Comparison of ENCODE assay signal across 13 mouse cellular contexts in genomic region chr2:32680961-32681650, GRCm38 (mm10). TPM values are rescaled to one million over a fixed set of nuclear protein-coding genes. Genes with fewer than 3 reads are reported as not detected.
DNase-seq lines count a peak whose midpoint lies in the region; ATAC-seq and TF ChIP-seq lines count a peak whose summit lies in the region.
"Had no signal": no experiment of that assay in that cellular context is flagged by ENCODE, and none has a peak within 500 bp of the region (broad histone marks: within the 10 kb centered on the region; RNA-seq: fewer than 3 reads in every experiment).

No protein-coding gene starts in this region.

- 90% methylated on average over 19 of the region's 19 CpGs for WGBS in forebrain, embryonic 10.5 days
- 86% methylated on average over 19 of the region's 19 CpGs for WGBS in forebrain, embryonic 11.5 days
- 85% methylated on average over 19 of the region's 19 CpGs for WGBS in kidney, embryonic 15.5 days
- WGBS in embryonic facial prominence, embryonic 14.5 days = 88% methylated on average over 16 of the region's 19 CpGs

- H3K4me1 ChIP-seq in forebrain, embryonic 10.5 days = peaks cover 12% of the 10 kb centered on the region; the same call in 1 of the 2 replicates
- no peaks in the 10 kb centered on the region for H3K4me1 ChIP-seq in forebrain, embryonic 11.5 days (replicated peaks; ENCODE audit: control insufficient read depth, insufficient read depth, low read length)
- H3K4me1 ChIP-seq in kidney, embryonic 15.5 days = peaks cover 15% of the 10 kb centered on the region
- H3K4me1 ChIP-seq in embryonic facial prominence, embryonic 14.5 days (ENCODE audit: control insufficient read depth, insufficient read depth, low read length) = peaks cover 8% of the 10 kb centered on the region; the same call in 1 of the 2 replicates

- no peaks in the 10 kb centered on the region for H3K9me3 ChIP-seq in forebrain, embryonic 10.5 days
- no peaks in the 10 kb centered on the region for H3K9me3 ChIP-seq in forebrain, embryonic 11.5 days (ENCODE audit: control insufficient read depth, low read length)
- H3K9me3 ChIP-seq in kidney, embryonic 15.5 days (replicated peaks) = no peaks in the 10 kb centered on the region; the same call in 1 of the 2 replicates
- 0 out of 2 replicates have a peak, but pooled peaks cover 3% of the 10 kb centered on the region for H3K9me3 ChIP-seq in embryonic facial prominence, embryonic 14.5 days (ENCODE audit: control insufficient read depth, low read length)
- H3K9me3 ChIP-seq: liver, embryonic 15.5 days had no signal

- H3K79me2 ChIP-seq in myocyte (ENCODE audit: control insufficient read depth, insufficient read depth) = no peaks in the 10 kb centered on the region

- no peak overlapping the region for H3K4me3 ChIP-seq in forebrain, embryonic 10.5 days
- no peak overlapping the region for H3K4me3 ChIP-seq in forebrain, embryonic 11.5 days (ENCODE audit: low read depth, low read length)
- no peak overlapping the region for H3K4me3 ChIP-seq in kidney, embryonic 15.5 days (replicated peaks)
- no peak overlapping the region for H3K4me3 ChIP-seq in embryonic facial prominence, embryonic 14.5 days (ENCODE audit: low read depth, low read length)
- no peak overlapping the region for H3K4me3 ChIP-seq in myocyte
- H3K4me3 ChIP-seq: left cerebral cortex, adult 2 months; liver, embryonic 15.5 days had no signal

- DNase-seq in forebrain, embryonic 10.5 days (ENCODE audit: extremely low spot score, low spot score) = no peak
- no peak for DNase-seq in forebrain, embryonic 11.5 days (ENCODE audit: low spot score)
- DNase-seq in kidney, postnatal 14 days = no peak
- no peak for DNase-seq in embryonic facial prominence, embryonic 14.5 days (ENCODE audit: low spot score)
- DNase-seq in adrenal gland, adult 8-10 months = no peak
- DNase-seq in right cerebral cortex, adult 18-20 months = no peak
- DNase-seq: adrenal gland, postnatal 36 days had no signal

- H3K27me3 ChIP-seq in forebrain, embryonic 10.5 days (ENCODE audit: poor library complexity, severe bottlenecking) = no peaks in the 10 kb centered on the region
- H3K27me3 ChIP-seq in forebrain, embryonic 11.5 days (ENCODE audit: control insufficient read depth, insufficient read depth, low read length) = no peaks in the 10 kb centered on the region
- no peaks in the 10 kb centered on the region for H3K27me3 ChIP-seq in kidney, embryonic 15.5 days
- H3K27me3 ChIP-seq in embryonic facial prominence, embryonic 14.5 days (replicated peaks; ENCODE audit: control insufficient read depth, insufficient read depth, low read length) = no peaks in the 10 kb centered on the region
- H3K27me3 ChIP-seq in myocyte (ENCODE audit: control insufficient read depth, insufficient read depth, insufficient read length) = no peaks in the 10 kb centered on the region
- H3K27me3 ChIP-seq: liver, embryonic 15.5 days had no signal

- peak overlapping the region; percentile 32 for H3K27ac ChIP-seq in forebrain, embryonic 10.5 days
- no peak overlapping the region for H3K27ac ChIP-seq in forebrain, embryonic 11.5 days (ENCODE audit: low read depth, low read length)
- no peak overlapping the region for H3K27ac ChIP-seq in kidney, embryonic 15.5 days
- H3K27ac ChIP-seq in embryonic facial prominence, embryonic 14.5 days (replicated peaks; ENCODE audit: low read depth, low read length) = peak overlapping the region; percentile 15; the same call in 1 of the 2 replicates
- H3K27ac ChIP-seq: liver, embryonic 15.5 days had no signal

- TF ChIP-seq POLR2A in myocyte (IDR thresholded peaks at IDR 0.05; ENCODE audit: insufficient read length, low read depth) = no peak

- H3ac ChIP-seq in myocyte (ENCODE audit: control insufficient read depth, insufficient read length) = no peak overlapping the region

- H3K9ac ChIP-seq in forebrain, embryonic 11.5 days (ENCODE audit: low read length) = no peak overlapping the region
- no peak overlapping the region for H3K9ac ChIP-seq in kidney, embryonic 15.5 days
- H3K9ac ChIP-seq in embryonic facial prominence, embryonic 14.5 days (ENCODE audit: low read depth, low read length) = no peak overlapping the region
- H3K9ac ChIP-seq: liver, embryonic 15.5 days had no signal

- H3K36me3 ChIP-seq in forebrain, embryonic 10.5 days (replicated peaks) = peaks cover 53% of the 10 kb centered on the region
- H3K36me3 ChIP-seq in forebrain, embryonic 11.5 days (ENCODE audit: control insufficient read depth, insufficient read depth, low read length) = no peaks in the 10 kb centered on the region; the same call in 1 of the 2 replicates
- H3K36me3 ChIP-seq in kidney, embryonic 15.5 days = peaks cover 66% of the 10 kb centered on the region
- peaks cover 65% of the 10 kb centered on the region for H3K36me3 ChIP-seq in embryonic facial prominence, embryonic 14.5 days (ENCODE audit: control insufficient read depth, insufficient read depth, low read length)
- peaks cover under 1% of the 10 kb centered on the region for H3K36me3 ChIP-seq in myocyte (ENCODE audit: control insufficient read depth, insufficient read depth)

- no peak for ATAC-seq in forebrain, embryonic 11.5 days (replicated peaks; ENCODE audit: low FRiP score)
- 0 out of 2 replicates have a peak, but pooled peaks have one; percentile 14 for ATAC-seq in kidney, embryonic 15.5 days (replicated peaks; ENCODE audit: low FRiP score)
- ATAC-seq in embryonic facial prominence, embryonic 14.5 days (ENCODE audit: low read depth) = no peak
- ATAC-seq: inflammation-experienced regulatory T-cells, adult 6 months had no signal

- H3K4me2 ChIP-seq in forebrain, embryonic 11.5 days (ENCODE audit: low read depth, low read length, severe bottlenecking) = no peak overlapping the region
- no peak overlapping the region for H3K4me2 ChIP-seq in kidney, embryonic 15.5 days
- H3K4me2 ChIP-seq in embryonic facial prominence, embryonic 14.5 days (ENCODE audit: low read depth, low read length) = no peak overlapping the region
- peak overlapping the region; percentile 75 for H3K4me2 ChIP-seq in myocyte (ENCODE audit: low read depth)
- H3K4me2 ChIP-seq: liver, embryonic 15.5 days had no signal

TF ChIP-seq in myocyte, 11 proteins besides CTCF, POLR2A, EP300 and RAD21:
- TF ChIP-seq SRF (IDR thresholded peaks at IDR 0.05; ENCODE audit: control insufficient read depth, insufficient read length, low read depth) = no peak
- TF ChIP-seq MYOG (IDR thresholded peaks at IDR 0.05; ENCODE audit: control insufficient read depth in 1 of 3, insufficient read depth in 1 of 3, insufficient read length in 2 of 3, low read depth in 2 of 3) = peak in 1 of 3 experiments; percentile 3

RNA-seq across cellular contexts. Expression of gene Fpgs, which starts 22.8 kb away (rescaled TPM):
- polyA plus RNA-seq in forebrain, embryonic 10.5 days (2016; fragmentation: Nextera tagmentation; extraction: Ambion mirVana) = 27.4 and 29.5 TPM in 2 replicates
- 21.9 and 22.3 TPM in 2 replicates for polyA plus RNA-seq in forebrain, embryonic 11.5 days (2014; fragmentation: Nextera tagmentation; extraction: Ambion mirVana)
- 33.7 and 40.3 TPM in 2 replicates for polyA plus RNA-seq in kidney, embryonic 15.5 days (2015; fragmentation: Nextera tagmentation; extraction: Ambion mirVana)
- polyA plus RNA-seq in embryonic facial prominence, embryonic 14.5 days (2014; fragmentation: Nextera tagmentation; extraction: Ambion mirVana) = 28.2 and 31.0 TPM in 2 replicates
- 20.7 TPM for polyA plus RNA-seq in myocyte (2012; fragmentation: generic; extraction: Trizol)
- 10 to 100 TPM; 10.8 to 22.2 (median 18.7) TPM for total RNA-seq in adrenal gland, adult 8-10 months (2022)

RNA-seq across cellular contexts. Expression of gene Cdk9, which starts 31.8 kb away (rescaled TPM):
- 135 and 139 TPM in 2 replicates for polyA plus RNA-seq in forebrain, embryonic 10.5 days (2016; fragmentation: Nextera tagmentation; extraction: Ambion mirVana)
- polyA plus RNA-seq in forebrain, embryonic 11.5 days (2014; fragmentation: Nextera tagmentation; extraction: Ambion mirVana) = 79.2 and 95.7 TPM in 2 replicates
- 108 and 118 TPM in 2 replicates for polyA plus RNA-seq in kidney, embryonic 15.5 days (2015; fragmentation: Nextera tagmentation; extraction: Ambion mirVana)
- polyA plus RNA-seq in embryonic facial prominence, embryonic 14.5 days (2014; fragmentation: Nextera tagmentation; extraction: Ambion mirVana) = 67.4 and 82.3 TPM in 2 replicates
- polyA plus RNA-seq in myocyte (2012; fragmentation: generic; extraction: Trizol) = 76.6 TPM
- total RNA-seq in adrenal gland, adult 8-10 months (2022) = 100 to 1,000 TPM in 1 of 4 experiments, 10 to 100 TPM in 3; 80.8 to 110 (median 92.1) TPM

RNA-seq across cellular contexts. Expression of gene Eng, which starts 34.7 kb away (rescaled TPM):
- polyA plus RNA-seq in forebrain, embryonic 10.5 days (2016; fragmentation: Nextera tagmentation; extraction: Ambion mirVana) = 24.5 and 24.7 TPM in 2 replicates
- polyA plus RNA-seq in forebrain, embryonic 11.5 days (2014; fragmentation: Nextera tagmentation; extraction: Ambion mirVana) = 25.5 and 25.9 TPM in 2 replicates
- polyA plus RNA-seq in kidney, embryonic 15.5 days (2015; fragmentation: Nextera tagmentation; extraction: Ambion mirVana) = 71.9 and 82.1 TPM in 2 replicates
- polyA plus RNA-seq in embryonic facial prominence, embryonic 14.5 days (2014; fragmentation: Nextera tagmentation; extraction: Ambion mirVana) = 57.9 and 64.3 TPM in 2 replicates
- 1.6 TPM for polyA plus RNA-seq in myocyte (2012; fragmentation: generic; extraction: Trizol)
- 100 to 1,000 TPM in 3 of 4 experiments, 10 to 100 TPM in 1; 96.0 to 134 (median 120) TPM for total RNA-seq in adrenal gland, adult 8-10 months (2022)
- total RNA-seq: neutrophil, adult 5-6 weeks had no signal
- polyA plus RNA-seq: inflammation-experienced regulatory T-cells, adult 6 months had no signal

RNA-seq across cellular contexts. Expression of gene Sh2d3c, which starts 39.7 kb away (rescaled TPM):
- polyA plus RNA-seq in forebrain, embryonic 10.5 days (2016; fragmentation: Nextera tagmentation; extraction: Ambion mirVana) = 28.6 and 30.2 TPM in 2 replicates
- polyA plus RNA-seq in forebrain, embryonic 11.5 days (2014; fragmentation: Nextera tagmentation; extraction: Ambion mirVana) = 33.2 and 33.7 TPM in 2 replicates
- 32.5 and 37.2 TPM in 2 replicates for polyA plus RNA-seq in kidney, embryonic 15.5 days (2015; fragmentation: Nextera tagmentation; extraction: Ambion mirVana)
- polyA plus RNA-seq in embryonic facial prominence, embryonic 14.5 days (2014; fragmentation: Nextera tagmentation; extraction: Ambion mirVana) = 21.7 and 28.3 TPM in 2 replicates
- polyA plus RNA-seq in myocyte (2012; fragmentation: generic; extraction: Trizol) = 0.52 TPM
- total RNA-seq in adrenal gland, adult 8-10 months (2022) = 10 to 100 TPM; 12.4 to 23.9 (median 18.0) TPM

RNA-seq across cellular contexts. Expression of gene Ak1, which starts 59.5 kb away (rescaled TPM):
- polyA plus RNA-seq in forebrain, embryonic 10.5 days (2016; fragmentation: Nextera tagmentation; extraction: Ambion mirVana) = 17.8 and 20.2 TPM in 2 replicates
- 18.9 and 20.6 TPM in 2 replicates for polyA plus RNA-seq in forebrain, embryonic 11.5 days (2014; fragmentation: Nextera tagmentation; extraction: Ambion mirVana)
- polyA plus RNA-seq in kidney, embryonic 15.5 days (2015; fragmentation: Nextera tagmentation; extraction: Ambion mirVana) = 32.6 and 34.4 TPM in 2 replicates
- 97.8 and 125 TPM in 2 replicates for polyA plus RNA-seq in embryonic facial prominence, embryonic 14.5 days (2014; fragmentation: Nextera tagmentation; extraction: Ambion mirVana)
- polyA plus RNA-seq in myocyte (2012; fragmentation: generic; extraction: Trizol) = 265 TPM
- total RNA-seq in adrenal gland, adult 8-10 months (2022) = 10 to 100 TPM; 24.1 to 57.3 (median 40.1) TPM
- total RNA-seq: neutrophil, adult 5-6 weeks had no signal

Comparison
In these comparisons a context has a peak if more than half of its experiments do, and no peak if none do; other contexts are left out.
1. H3K27ac ChIP-seq: peak in forebrain, embryonic 10.5 days (single experiment) and embryonic facial prominence, embryonic 14.5 days (single experiment); none in forebrain, embryonic 11.5 days (single experiment) and kidney, embryonic 15.5 days (single experiment).